Comparison of ENCODE assay signal across 35 mouse cellular contexts in the genomic region with DNA sequence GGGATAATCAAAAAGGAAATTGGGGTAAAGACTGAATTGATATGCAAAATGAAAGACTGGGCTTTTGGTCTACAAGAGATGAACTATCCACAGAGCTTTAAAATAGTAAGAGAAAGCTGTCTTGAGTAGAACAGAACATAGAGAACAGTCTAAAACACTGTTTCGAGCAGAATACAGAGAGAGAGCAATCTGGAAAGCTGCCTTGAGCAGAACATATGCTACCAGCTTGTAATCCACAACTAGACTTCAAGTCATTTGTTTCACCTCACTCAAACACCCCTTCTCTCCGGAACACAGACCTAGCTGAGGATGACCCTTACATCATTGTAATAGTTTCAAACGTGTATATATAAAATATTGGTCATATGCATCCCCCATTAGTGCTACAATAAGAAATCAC.
"Had no signal": no experiment of that assay in that cellular context is flagged by ENCODE, and none has a peak within 500 bp of the region (broad histone marks: within the 10 kb centered on the region; RNA-seq: fewer than 3 reads in every experiment).

No protein-coding gene starts in this region.

- H3K4me3 ChIP-seq: heart, embryonic 12.5 days; heart, embryonic 13.5 days; heart, embryonic 15.5 days; hindbrain, embryonic 10.5 days; hindbrain, embryonic 12.5 days; hindbrain, embryonic 13.5 days; hindbrain, embryonic 15.5 days; intestine, embryonic 15.5 days; kidney, embryonic 15.5 days; layer of hippocampus, adult 2 months; left cerebral cortex, adult 2 months had no signal

- H3K4me2 ChIP-seq: heart, embryonic 11.5 days; heart, embryonic 12.5 days; heart, embryonic 13.5 days; heart, embryonic 15.5 days; hindbrain, embryonic 12.5 days; hindbrain, embryonic 13.5 days; hindbrain, embryonic 14.5 days; hindbrain, embryonic 15.5 days; intestine, embryonic 15.5 days; kidney, embryonic 15.5 days had no signal

- H3K27me3 ChIP-seq: heart, embryonic 12.5 days; heart, embryonic 13.5 days; heart, embryonic 15.5 days; hindbrain, embryonic 12.5 days; hindbrain, embryonic 13.5 days; hindbrain, embryonic 15.5 days; intestine, embryonic 15.5 days; kidney, embryonic 15.5 days had no signal

- H3K9me3 ChIP-seq: heart, embryonic 12.5 days; heart, embryonic 15.5 days; hindbrain, embryonic 12.5 days; hindbrain, embryonic 15.5 days; intestine, embryonic 15.5 days; kidney, embryonic 15.5 days had no signal

- ATAC-seq: hindbrain, embryonic 16.5 days; hindbrain, postnatal 0 days; inflammation-experienced regulatory T-cells, adult 6 months; intestine, embryonic 15.5 days; intestine, embryonic 16.5 days; intestine, postnatal 0 days had no signal

- H3K27ac ChIP-seq: heart, embryonic 13.5 days; heart, embryonic 15.5 days; hindbrain, embryonic 10.5 days; hindbrain, embryonic 12.5 days; hindbrain, embryonic 13.5 days; hindbrain, embryonic 14.5 days; hindbrain, embryonic 15.5 days; hindbrain, postnatal 0 days; intestine, embryonic 15.5 days; kidney, embryonic 15.5 days; kidney, postnatal 0 days; layer of hippocampus, adult 2 months; left cerebral cortex, adult 2 months had no signal

- H3K36me3 ChIP-seq: heart, embryonic 12.5 days; heart, embryonic 13.5 days; heart, embryonic 15.5 days; hindbrain, embryonic 10.5 days; hindbrain, embryonic 12.5 days; hindbrain, embryonic 13.5 days; hindbrain, embryonic 15.5 days; intestine, embryonic 15.5 days; kidney, embryonic 15.5 days had no signal

- H3K4me1 ChIP-seq: heart, embryonic 12.5 days; heart, embryonic 13.5 days; heart, embryonic 15.5 days; hindbrain, embryonic 10.5 days; hindbrain, embryonic 12.5 days; hindbrain, embryonic 13.5 days; hindbrain, embryonic 15.5 days; intestine, embryonic 15.5 days; kidney, embryonic 15.5 days had no signal

- DNase-seq: heart, postnatal 10 days; heart, postnatal 14 days; heart, postnatal 36 days; heart, postnatal 4 days; kidney, adult 11 months; kidney, adult 18-20 months; kidney, adult 2 months; kidney, adult 8-10 months; kidney, adult 9 months; kidney, postnatal 10 days; kidney, postnatal 14 days; kidney, postnatal 25 days; kidney, postnatal 36 days; kidney, postnatal 4 days; layer of hippocampus, adult 9-11 months; layer of hippocampus, postnatal 36 days had no signal

- H3K9ac ChIP-seq: heart, embryonic 12.5 days; heart, embryonic 13.5 days; heart, embryonic 15.5 days; hindbrain, embryonic 12.5 days; hindbrain, embryonic 13.5 days; hindbrain, embryonic 14.5 days; hindbrain, embryonic 15.5 days; intestine, embryonic 15.5 days; kidney, embryonic 15.5 days had no signal
